Mouse (Mus musculus): ENCODE results near the gene Lif.

Lif gene

GRCm38 (mm10) chr11:4298615-4299014 is 41.3 kb downstream of the Lif start:
- no peak for DNase-seq (ENCODE audit: low spot score in 2 of 2)

GRCm38 (mm10) chr11:4299191-4299590 is 41.8 kb downstream of the Lif start:
- no peak for DNase-seq (ENCODE audit: low spot score in 2 of 2)

- DNase-seq (ENCODE audit: low spot score in 2 of 2) = no peak
These were observed 42.5 kb downstream of the Lif start for GRCm38 (mm10) chr11:4299735-4300474.

- no peak for DNase-seq (ENCODE audit: low spot score in 2 of 2)
These were observed 43.3 kb downstream of the Lif start for GRCm38 (mm10) chr11:4300683-4301082.

GRCm38 (mm10) chr11:4302363-4302913 is 45.1 kb downstream of the Lif start:
- no peak for DNase-seq (ENCODE audit: low spot score in 2 of 2)

GRCm38 (mm10) chr11:4303033-4303432 is 45.7 kb downstream of the Lif start:
- no peak for DNase-seq (ENCODE audit: low spot score in 2 of 2)

- DNase-seq (ENCODE audit: low spot score in 2 of 2) = no peak
These were observed 46.8 kb downstream of the Lif start for GRCm38 (mm10) chr11:4304203-4304602.

GRCm38 (mm10) chr11:4305090-4305489 is 47.7 kb downstream of the Lif start:
- DNase-seq (ENCODE audit: low spot score in 2 of 2) = no peak

GRCm38 (mm10) chr11:4306086-4306485 is 48.7 kb downstream of the Lif start:
- DNase-seq (ENCODE audit: low spot score in 2 of 2) = no peak

- DNase-seq (ENCODE audit: low spot score in 2 of 2) = no peak
These were observed 50.7 kb downstream of the Lif start for GRCm38 (mm10) chr11:4308060-4308513.

- no peak for DNase-seq (ENCODE audit: low spot score in 2 of 2)
These were observed 51.4 kb downstream of the Lif start for GRCm38 (mm10) chr11:4308514-4309450.

GRCm38 (mm10) chr11:4309613-4310012 is 52.3 kb downstream of the Lif start:
- no peak for DNase-seq (ENCODE audit: low spot score in 2 of 2)

- no peak for DNase-seq (ENCODE audit: low spot score in 2 of 2)
These were observed 53.0 kb downstream of the Lif start for GRCm38 (mm10) chr11:4310324-4310723.

GRCm38 (mm10) chr11:4312180-4312579 is 54.8 kb downstream of the Lif start:
- DNase-seq (ENCODE audit: low spot score in 2 of 2) = no peak

GRCm38 (mm10) chr11:4317287-4317686 is 59.9 kb downstream of the Lif start:
- DNase-seq (ENCODE audit: low spot score in 2 of 2) = no peak

- no peak for DNase-seq (ENCODE audit: low spot score in 2 of 2)
These were observed 60.7 kb downstream of the Lif start for GRCm38 (mm10) chr11:4318011-4318410.

GRCm38 (mm10) chr11:4319212-4319955 is 62.0 kb downstream of the Lif start:
- DNase-seq (ENCODE audit: low spot score in 2 of 2) = no peak

GRCm38 (mm10) chr11:4320876-4321275 is 63.5 kb downstream of the Lif start:
- no peak for DNase-seq (ENCODE audit: low spot score in 2 of 2)
